Mouse (Mus musculus) ES-E14 (cell line): ENCODE results near the gene Chst12.

ENCODE experiments used
- HCFC1 ChIP-seq: IDR thresholded peaks from 2 replicates; pipeline ENCODE4 v1.6.1; 2012; ENCODE audit warnings: low read length, inconsistent platforms, borderline replicate concordance; ENCODE audit not compliant: insufficient read depth
- ZC3H11A ChIP-seq: IDR thresholded peaks from 2 replicates; pipeline ENCODE4 v1.6.1; 2012; ENCODE audit warnings: low read depth, mild to moderate bottlenecking, inconsistent platforms, low read length, borderline replicate concordance
- ZNF384 ChIP-seq: IDR thresholded peaks from 2 replicates; pipeline ENCODE4 v1.6.1; 2012; ENCODE audit warnings: low read depth, low read length, inconsistent platforms

- TF ChIP-seq ZC3H11A (no peak), ZNF384 (no peak), HCFC1 (no peak)
Measured at GRCm38 (mm10) chr5:140492684-140493233, 12.6 kb upstream of the Chst12 start.
